Mouse (Mus musculus) spleen, adult 12 weeks (tissue): ENCODE measurements around the gene Smyd1.

Source experiments
- DNase-seq: peaks from one replicate; pipeline ENCODE4 v3.0.0; 2022; ENCODE audit warnings: low spot score

The Smyd1 gene

DNA sequence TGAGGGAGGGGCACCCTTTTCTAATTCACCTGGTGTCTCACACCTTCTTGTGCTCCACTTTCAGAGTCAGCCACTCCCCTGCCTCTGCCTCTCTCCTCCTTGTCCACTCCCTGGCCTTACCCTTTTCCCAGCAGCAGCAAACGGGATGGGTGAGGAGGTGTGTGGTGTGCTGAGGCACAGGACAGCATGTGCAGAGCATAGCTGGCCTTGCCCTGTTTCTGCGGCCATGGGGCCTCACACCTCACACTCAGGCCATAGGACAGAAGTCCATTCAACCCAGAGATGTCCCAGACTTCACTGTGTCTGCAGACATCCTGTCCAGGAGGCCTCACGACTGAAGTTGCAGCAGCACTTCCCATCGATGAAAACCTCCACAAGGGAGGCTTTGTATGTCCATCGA, 118.4 kb downstream of the Smyd1 start:
- DNase-seq = no peak

DNA sequence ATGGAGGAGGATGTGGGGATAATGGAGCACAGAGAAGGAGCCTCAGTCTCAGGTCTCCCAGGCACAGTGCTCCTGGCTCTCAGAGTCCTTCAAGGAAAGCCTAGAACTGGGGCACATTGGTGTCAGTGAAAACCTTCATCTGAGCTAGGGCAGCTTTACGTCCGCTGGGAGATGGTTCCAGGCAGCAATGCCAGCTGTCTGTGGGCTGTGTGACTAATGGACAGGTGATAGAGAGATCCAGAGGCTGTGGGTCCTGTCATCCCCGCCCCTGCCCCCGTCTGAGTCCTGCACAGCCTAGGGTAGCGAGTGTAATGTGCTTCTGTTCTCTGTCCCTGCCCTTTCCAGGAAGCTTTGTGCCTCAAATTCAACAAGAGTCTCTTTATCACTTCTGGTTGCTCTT, 120.1 kb downstream of the Smyd1 start:
- DNase-seq = no peak

DNA sequence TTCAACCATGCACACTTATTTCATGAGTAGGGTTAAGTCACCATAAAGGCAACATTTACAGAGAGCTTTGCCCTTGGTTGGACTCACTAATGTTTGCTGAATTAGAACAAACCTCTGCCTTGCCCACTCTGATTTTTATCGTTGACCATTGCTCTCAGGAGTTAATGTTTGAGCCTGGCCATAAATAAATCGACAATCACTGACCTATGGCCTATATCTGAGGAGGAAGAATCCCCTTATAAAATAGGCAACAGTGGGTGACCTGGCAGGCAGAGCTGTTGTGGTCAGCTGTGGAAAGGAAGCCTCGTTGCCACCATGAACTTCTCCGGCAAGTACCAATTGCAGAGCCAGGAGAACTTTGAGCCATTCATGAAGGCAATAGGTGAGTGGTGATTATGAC, 122.4 kb downstream of the Smyd1 start, which contains the start of gene Fabp1:
TSS of gene Fabp1 (plus strand) at position 216 of the 400 bp plus-strand sequence.
- no peak for DNase-seq

DNA sequence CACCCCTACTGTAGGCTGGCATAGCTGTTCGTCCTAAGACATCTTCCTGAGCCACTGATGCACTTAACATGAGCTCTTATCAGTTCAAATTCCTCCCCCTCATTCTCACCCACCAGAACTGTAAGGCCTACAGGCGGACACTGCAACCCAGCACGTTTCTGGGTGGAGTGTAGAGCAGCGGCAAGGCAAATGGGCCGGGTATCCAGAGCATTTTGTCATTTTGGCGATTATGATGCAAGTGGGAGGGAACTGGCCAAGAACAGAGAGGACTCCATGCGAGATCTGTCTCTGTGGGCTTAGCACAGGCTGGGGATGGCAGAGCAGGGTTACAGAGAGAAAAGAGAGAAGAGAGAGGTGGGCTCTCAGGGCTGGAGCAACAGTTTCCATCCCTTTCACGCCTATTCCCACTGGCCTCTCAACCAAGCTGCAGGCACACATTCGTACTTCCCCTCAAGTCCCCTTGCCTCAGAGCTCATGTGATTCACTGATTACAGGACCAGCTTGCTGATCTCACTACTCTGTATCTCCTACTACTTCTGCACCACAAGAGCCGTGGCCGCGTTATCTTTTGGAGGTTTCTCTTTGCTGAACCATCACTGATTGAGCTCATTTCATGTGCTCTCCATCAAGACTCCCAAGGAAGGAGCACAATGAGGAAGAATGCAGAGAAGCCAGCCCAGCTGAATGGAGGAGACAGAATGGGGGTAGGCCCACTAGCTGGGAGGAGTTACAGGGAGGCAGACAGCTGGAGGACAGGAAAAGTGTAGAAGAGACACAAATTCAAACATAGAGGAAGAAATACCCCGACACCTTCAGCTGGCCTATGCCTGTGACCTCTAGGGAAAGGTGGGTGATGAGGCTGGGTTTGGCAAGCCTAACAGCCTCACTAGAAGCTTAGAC, 124.1 kb downstream of the Smyd1 start:
- DNase-seq = no peak

DNA sequence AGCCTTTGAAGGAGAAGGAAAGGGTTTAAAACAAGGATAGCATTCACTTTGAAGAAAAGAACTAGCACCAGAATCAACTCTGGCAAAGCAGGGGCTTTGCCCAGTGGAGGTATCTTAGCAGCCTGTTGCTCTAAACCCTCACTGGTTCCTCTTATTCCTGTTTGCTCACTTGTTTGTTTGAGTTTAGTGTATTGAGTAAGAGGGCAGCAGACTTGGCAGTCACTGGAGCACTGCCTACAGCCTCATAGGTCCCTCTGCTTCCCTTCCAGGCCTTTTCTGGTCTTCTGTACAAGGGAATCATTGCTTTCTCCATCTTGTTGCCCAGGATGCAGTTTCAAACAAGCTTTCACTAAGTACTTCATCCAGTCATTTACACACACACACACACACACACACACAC, 125.9 kb downstream of the Smyd1 start:
- DNase-seq = no peak

DNA sequence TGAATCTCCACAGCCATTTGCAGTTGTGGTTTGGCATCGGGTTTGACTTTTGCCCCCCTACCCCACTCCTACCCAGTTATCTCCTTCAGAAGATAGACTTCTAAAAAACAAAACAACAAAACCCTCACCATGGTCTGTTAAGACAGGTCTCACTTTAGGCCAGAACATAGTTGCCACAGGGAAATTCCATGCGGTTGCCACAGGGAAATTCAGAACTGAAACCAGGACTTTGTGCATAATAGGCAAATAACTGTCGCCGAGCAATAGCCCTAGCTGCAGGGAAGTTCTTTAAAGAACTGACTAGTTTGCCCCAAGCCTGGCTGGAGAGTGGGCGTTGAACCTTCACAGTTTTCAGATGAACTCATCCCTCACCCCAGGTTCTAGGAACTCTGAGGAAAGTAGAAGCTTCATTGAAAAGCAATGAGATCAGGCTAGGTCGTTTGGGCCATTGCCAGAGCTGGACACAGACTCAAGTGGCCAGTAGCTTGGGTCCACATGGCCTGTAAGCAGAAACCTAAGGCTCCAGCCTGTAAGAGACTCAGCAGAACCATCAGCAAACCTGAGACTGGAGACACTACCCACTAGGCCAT, 128.8 kb downstream of the Smyd1 start:
- no peak for DNase-seq

DNA sequence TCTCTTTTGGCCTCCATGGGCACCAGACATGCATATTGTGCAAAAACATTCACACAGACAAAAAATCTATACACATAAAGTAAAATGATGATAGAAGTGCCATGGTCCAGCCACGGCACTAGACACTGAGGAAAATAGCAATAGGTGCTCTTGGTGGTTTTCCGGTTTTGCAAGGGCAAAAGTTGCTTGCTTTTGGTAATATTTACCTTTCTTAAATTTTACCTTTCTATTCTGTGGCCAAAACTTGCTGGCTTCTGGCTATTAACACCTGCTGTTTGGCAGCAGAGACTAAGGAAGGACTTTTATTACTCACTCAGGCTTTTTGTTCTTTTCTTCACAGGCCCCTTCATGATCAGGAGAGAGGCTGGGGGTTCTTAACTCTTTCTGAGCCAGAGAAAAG, 131.5 kb downstream of the Smyd1 start:
- DNase-seq = no peak

DNA sequence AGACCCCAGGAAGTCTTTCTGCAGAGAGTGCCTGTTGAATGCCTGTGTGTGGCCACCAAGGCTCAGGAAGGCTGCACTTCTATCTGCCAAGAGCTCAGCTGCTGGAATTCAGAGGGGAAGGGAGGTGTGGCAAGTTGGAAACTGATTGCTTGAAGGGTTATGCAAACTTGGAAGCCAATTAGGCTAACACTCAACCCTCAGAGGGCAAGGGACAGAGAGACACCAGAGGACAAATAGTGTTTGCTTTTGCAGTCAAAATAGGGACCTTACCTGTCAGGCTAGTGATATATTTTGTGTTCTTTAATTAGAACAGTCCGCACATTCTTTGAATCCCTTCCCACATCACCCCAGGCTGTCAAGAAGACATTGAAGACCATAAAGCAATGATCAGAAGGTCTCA, 132.5 kb downstream of the Smyd1 start:
- no peak for DNase-seq

DNA sequence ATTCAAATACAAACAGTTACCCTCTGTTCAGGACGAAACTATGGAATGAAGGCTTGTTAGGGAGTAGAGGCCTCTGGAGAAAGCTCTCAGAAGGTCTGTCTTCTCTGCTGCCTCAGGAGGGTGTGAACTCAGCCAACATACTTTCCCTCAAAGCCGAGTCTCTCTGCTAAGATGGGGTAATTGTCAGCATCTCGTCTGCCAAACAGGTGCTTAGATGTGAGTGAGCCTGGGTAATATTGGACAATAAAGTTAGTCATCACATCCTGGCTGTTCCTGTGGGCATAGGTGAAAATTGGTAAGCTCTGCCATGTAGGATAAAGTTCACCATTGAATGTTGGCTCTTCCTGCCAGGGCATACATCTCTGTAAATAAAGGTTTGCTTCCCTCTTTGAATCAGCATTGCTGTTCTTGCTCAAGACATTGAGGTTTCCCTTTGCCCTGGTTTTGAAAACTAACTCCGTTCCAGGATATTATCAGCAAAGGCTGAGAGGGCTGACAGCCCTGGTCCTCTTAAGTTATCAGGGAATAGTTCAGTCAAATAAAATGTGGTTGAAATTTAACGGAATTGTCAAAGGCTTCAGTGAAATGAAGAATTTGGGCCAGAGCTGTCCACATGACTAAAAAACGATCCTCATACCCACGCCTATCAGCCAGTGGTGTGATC, 137.0 kb downstream of the Smyd1 start:
- no peak for DNase-seq

DNA sequence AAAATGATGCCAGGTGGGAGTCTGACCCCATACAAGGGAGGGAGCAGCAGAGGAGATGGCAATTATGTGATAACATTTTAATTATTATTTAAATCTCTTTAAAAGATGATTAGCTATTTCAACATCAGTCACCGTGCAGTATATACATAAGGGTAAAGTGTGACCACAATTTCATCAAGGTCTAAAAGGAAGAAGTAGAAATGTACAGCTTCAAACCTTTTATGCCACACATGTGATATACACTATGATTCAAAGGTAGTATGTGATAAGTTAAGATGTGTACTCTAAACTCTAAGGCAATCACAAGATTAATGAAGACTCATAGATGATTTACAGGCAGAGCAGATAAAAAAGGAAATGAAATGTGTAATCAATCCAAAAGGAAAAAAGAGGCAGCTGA, 141.4 kb downstream of the Smyd1 start:
- DNase-seq = no peak

DNA sequence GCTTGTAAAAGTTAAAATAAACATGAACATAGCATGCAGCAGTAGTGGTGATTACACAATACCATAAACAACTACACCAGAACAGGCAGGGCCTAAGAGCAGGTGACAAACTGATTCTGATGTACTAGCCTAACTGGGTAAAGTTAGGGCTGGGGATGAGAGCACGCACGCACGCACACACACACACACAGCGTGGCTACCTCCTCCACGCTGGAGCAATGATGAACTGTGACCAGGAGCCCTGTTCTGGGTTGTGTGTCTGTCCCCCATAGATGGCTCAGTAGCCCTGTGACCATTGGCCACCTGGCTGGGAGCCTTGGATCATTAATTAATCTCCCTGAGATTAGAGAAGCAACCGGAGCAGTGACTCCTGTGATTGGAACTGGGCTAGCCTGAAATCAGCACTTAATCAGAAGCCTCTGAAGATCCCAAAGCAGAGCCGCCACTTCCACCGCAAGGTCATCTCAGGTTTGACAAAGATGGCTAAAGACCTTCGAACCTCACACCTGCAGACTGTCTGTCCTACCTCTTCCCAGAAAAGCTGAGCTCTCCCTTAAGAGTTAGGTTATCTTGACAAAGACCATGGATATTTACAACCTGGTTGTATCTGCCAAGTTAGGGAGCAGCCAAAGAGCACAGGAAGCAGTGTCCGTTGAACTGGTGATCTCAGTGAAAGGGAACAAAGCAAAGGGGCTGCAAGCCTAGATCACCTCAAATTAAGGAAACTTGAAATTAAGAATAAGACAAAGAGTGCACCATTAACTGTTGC, 149.0 kb downstream of the Smyd1 start:
- DNase-seq = no peak

DNA sequence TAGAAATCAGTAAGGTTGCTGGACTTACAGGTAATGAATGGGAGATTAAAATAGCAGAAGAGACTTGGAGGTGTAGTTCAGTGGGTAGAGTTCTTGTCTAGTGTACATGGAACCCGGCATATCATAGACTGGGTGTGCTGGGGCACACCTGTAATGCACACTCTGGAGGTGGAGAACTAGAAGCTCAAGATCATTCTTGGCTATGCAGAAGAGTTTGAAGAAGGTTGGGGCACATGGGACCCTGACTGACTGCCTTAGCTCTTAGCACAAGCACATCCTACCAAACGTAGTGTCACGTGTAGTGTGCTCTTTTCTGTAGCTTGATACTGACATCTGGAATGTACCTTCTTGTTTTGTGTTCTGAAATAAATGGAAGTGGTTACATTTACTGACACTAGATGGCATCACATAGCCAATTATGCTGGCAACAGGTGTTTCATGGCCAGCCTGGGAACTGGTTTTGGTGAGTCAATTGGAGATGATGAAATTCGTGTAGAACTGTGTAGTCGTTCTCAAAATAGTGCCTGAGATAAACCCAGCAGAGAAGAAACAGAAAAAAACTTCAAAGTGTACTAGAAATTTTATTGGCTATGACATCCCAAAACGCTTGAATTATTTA, 155.4 kb downstream of the Smyd1 start:
- DNase-seq = no peak

DNA sequence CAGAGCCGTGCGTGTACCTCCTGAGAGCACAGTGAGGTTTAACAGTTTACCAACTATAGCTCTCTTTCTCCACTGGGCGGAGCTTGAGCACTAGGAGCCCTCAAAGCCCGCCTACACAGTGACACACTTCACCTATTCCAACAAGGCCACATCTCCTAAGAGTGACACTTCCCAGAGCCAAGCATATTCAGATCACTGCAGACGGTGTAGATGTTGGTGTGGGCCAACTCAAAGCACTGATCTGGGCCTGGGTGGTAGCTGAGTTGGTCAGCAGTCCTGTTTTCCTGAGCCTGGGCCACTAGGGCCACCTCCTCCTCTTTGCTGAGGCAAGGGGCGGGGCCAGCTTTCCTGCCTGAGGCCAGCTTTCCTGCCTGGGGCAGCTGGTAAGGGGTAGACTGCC, 157.6 kb downstream of the Smyd1 start:
- DNase-seq = no peak
